Mouse (Mus musculus) erythroblast, embryonic 14.5 days (primary cell): ENCODE data around the gene Cs.

Experiments used
- GATA1 ChIP-seq: IDR thresholded peaks from 2 replicates; pipeline ENCODE4 v1.6.1; 2012; ENCODE audit warnings: low read length, inconsistent platforms, mixed read lengths
- TAL1 ChIP-seq: IDR thresholded peaks from 3 replicates; pipeline ENCODE4 v1.6.1; 2012; ENCODE audit warnings: low read length, inconsistent platforms, mixed read lengths

- TF ChIP-seq GATA1 (no peak), TAL1 (no peak)
These were observed 54.3 kb downstream of the Cs start for GRCm38 (mm10) chr10:128391850-128392249.
